Mouse (Mus musculus) spleen, postnatal 36 days (tissue): Measurements from ENCODE around the gene Gm14180.
"Not testable (repeated sequence)": the region's sequence is repeated elsewhere in the genome, so short reads cannot be mapped to it uniquely, and the experiment has no call there.

Experiments
- DNase-seq, 2 experiments: peaks; one replicate each; pipeline ENCODE4 v3.0.0; 2022; ENCODE audit warnings: low spot score in 2 of 2, mixed read lengths in 1 of 2

The Gm14180 gene

GRCm38 (mm10) chr11:99734190-99734589 is at the start of gene Gm14180:
Gm14180 (minus strand) TSS chr11:99734290.
- no peak for DNase-seq

- no peak for DNase-seq
Measured at GRCm38 (mm10) chr11:99780604-99781003, 46.5 kb upstream of the Gm14180 start, which contains the start of gene Krtap4-8. Krtap4-8 (minus strand) TSS chr11:99780704.

GRCm38 (mm10) chr11:99778401-99778800 is 44.3 kb upstream of the Gm14180 start:
- no peak for DNase-seq

DNA sequence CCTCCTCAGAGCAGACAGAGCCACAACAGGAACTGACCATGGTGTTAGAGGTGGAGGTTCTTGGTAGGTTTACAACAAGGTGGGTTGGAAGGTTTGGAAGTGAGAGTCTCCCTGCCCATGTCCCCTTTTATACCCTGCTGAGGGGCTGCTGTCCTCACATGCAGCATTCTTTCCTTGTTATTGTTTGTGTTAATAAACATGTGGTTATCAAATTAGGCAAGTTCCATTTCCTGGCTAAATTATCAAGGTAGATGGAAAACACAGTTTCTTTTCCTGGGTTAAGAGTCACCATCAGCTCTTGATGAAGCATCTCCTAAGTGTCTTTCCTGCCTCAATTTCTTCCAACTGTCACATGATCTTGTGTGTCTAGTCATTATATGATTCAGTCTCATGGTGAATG is 38.7 kb upstream of the Gm14180 start, which contains the start of gene Gm11595:
TSS of gene Gm11595 (minus strand) at position 101 of the 400 bp plus-strand sequence.
- not testable (repeated sequence) for DNase-seq

GRCm38 (mm10) chr11:99768410-99768809 is 34.3 kb upstream of the Gm14180 start:
- no peak for DNase-seq

- no peak for DNase-seq
Measured at GRCm38 (mm10) chr11:99758877-99759276, 24.8 kb upstream of the Gm14180 start.

DNA sequence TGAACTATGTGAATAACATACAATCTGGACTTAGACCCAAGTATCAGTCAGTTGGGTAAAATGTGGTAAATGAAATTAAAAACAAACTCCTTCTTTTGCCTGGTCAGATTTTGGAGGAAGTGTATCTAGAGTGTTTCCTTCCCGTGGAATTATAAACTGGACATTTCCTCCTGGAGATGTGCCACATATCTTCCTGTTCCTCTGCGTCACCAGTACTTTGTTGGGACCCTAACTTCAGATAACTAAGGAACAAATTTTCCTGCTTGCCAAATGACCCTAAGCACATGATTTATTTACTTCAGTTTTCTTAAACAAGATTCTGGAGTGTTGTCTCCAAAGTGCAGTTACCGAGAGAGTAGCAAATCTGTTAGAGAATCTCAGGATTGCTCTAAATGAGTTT is 9.9 kb upstream of the Gm14180 start:
- DNase-seq: no peak

DNA sequence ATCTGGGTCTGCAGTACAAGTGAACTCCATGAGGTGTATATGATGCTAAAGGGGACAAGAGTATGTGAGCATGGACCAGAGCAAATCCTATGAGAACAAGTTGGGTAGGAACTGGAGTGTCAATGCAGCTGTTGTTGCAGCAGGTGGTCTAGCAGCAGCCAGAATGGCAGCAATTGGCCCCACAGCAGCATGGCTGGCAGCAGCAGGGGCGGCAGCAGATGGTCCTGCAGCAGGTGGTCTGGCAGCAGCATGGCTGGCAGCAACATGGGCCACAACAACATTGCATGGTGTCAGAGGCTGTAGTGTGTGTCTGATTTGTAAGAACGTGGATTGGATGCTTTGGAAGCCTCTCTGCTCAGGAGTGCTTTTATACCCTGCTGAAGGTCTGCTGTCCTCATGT is 10.0 kb downstream of the Gm14180 start:
- DNase-seq: no peak

DNA sequence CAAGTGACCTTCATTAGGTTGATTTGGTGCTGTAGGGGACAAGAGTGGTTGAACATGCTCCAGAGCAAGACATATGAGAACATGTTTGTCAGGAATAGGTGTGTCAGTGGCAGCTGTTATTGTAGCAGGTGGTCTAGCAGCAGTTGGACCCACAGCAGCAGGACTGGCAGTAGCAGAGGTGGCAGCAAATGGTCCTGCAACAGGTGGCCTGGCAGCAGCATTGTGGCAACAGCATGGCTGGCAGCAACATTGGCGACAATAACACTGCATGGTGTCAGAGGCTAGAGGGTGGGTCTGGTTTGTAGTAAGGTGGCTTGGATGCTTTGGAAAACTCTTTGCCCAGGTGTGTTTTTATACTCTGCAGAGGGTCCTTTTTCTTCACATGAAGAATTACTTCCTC is 15.3 kb downstream of the Gm14180 start:
- no peak for DNase-seq

GRCm38 (mm10) chr11:99690463-99690862 is 43.6 kb downstream of the Gm14180 start, which contains the start of gene Gm14190:
Gm14190 (minus strand) TSS chr11:99690740.
- DNase-seq: no peak

DNA sequence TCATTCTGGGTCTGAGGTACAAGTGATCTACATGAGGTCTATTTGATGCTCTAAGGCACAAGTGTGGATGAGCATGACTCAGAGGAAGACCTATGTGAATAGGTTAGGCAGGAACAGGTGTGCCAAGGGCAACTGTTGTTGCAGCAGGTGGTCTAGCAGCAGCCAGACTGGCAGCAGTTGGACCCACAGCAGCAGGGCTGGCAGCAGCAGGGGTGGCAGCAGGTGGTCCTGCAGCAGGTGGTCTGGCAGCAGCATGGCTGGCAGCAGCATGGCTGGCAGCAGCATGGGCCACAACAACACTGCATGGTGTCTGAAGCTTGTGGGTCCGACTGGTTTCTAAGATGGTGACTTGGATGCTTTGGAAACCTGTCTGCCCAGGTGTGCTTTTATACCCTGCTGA is 48.9 kb downstream of the Gm14180 start:
- not testable (repeated sequence) for DNase-seq
